Mouse (Mus musculus) E14TG2a.4 (cell line): ENCODE data around the gene Kpna2.

Experiments
- CTCF ChIP-seq: conservative IDR thresholded peaks from 2 replicates; pipeline ENCODE4 v1.5.1; 2014; ENCODE audit warnings: low read length
- NANOG ChIP-seq: IDR thresholded peaks from 2 replicates; pipeline ENCODE4 v1.6.1; 2014; ENCODE audit warnings: borderline replicate concordance, low read length, mixed read lengths
- POU5F1 ChIP-seq: IDR thresholded peaks from 2 replicates; pipeline ENCODE4 v1.6.1; 2014; ENCODE audit warnings: low read length, borderline replicate concordance

DNA sequence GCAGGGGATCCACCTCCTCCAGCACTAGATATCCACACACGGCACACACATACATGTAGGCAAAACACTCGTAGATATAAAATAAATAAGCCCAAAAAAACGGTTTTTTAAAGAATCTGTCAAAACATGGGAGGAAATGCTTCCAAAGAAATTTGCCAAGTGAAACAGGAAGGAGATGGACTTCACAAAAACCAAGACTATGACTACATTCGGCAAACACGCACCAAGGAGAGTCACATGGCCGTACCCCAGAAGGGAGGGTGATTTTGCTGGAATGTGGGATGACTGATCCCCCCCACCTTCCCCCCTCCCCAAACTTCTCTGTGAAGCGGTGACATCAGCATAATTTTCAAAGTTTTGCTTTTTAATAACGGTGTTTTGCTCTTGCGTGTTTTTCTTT lies 45.2 kb downstream of the Kpna2 start:
- TF ChIP-seq CTCF (no peak), POU5F1 (no peak), NANOG (no peak)
